Mouse (Mus musculus): Measurements from ENCODE around the gene Ccdc185. TPM values are rescaled to one million over a fixed set of nuclear protein-coding genes. Genes with fewer than 3 reads are reported as not detected.

The Ccdc185 gene
- polyA plus RNA-seq, 1 experiment, result 0.09 TPM

GRCm38 (mm10) chr1:182764541-182765281 lies 15.7 kb upstream of the Ccdc185 start:
- Histone ChIP-seq H3K36me3 (ENCODE audit: control insufficient read depth, insufficient read depth, low read length) (no peaks in the 10 kb centered on the region), H3K27me3 (replicated peaks; ENCODE audit: control insufficient read depth, insufficient read depth, low read length) (no peaks in the 10 kb centered on the region), H3K4me3 (ENCODE audit: insufficient read depth, low read depth, low read length) (peak overlapping the region; percentile 88), H3K4me1 (ENCODE audit: control insufficient read depth, insufficient read depth, low read length) (no peaks in the 10 kb centered on the region; the same call in 1 of the 2 replicates), H3K27ac (ENCODE audit: insufficient read depth, low read depth, low read length) (no peak overlapping the region)
- DNase-seq, result no peak
- WGBS, result 19% methylated on average over 27 of the region's 27 CpGs
- no peak for TF ChIP-seq POLR2A (IDR thresholded peaks at IDR 0.05; ENCODE audit: low read depth, low read length)

GRCm38 (mm10) chr1:182763716-182764461 lies 14.9 kb upstream of the Ccdc185 start, which contains the start of gene Susd4:
Gene Susd4 (plus strand): TSS chr1:182763860.
- 2% methylated on average over 93 of the region's 95 CpGs for WGBS
- Histone ChIP-seq H3K4me3 (ENCODE audit: insufficient read depth, low read depth, low read length) (peak within 1 kb of the TSS; percentile 88), H3K4me1 (ENCODE audit: control insufficient read depth, insufficient read depth, low read length) (no peaks in the 10 kb centered on the region; the same call in 1 of the 2 replicates), H3K27me3 (replicated peaks; ENCODE audit: control insufficient read depth, insufficient read depth, low read length) (no peaks in the 10 kb centered on the region), H3K27ac (ENCODE audit: insufficient read depth, low read depth, low read length) (no peak within 1 kb of the TSS), H3K36me3 (ENCODE audit: control insufficient read depth, insufficient read depth, low read length) (no peaks in the 10 kb centered on the region)
- DNase-seq, result peak; percentile 31
- TF ChIP-seq CTCF (conservative IDR thresholded peaks at IDR 0.05; ENCODE audit: insufficient read depth, insufficient read length, low read depth, low read length) (no peak), POLR2A (IDR thresholded peaks at IDR 0.05; ENCODE audit: low read depth, low read length) (no peak)

GRCm38 (mm10) chr1:182763191-182763715 lies 14.3 kb upstream of the Ccdc185 start:
- Histone ChIP-seq H3K36me3 (ENCODE audit: control insufficient read depth, insufficient read depth, low read length) (no peaks in the 10 kb centered on the region), H3K27ac (ENCODE audit: insufficient read depth, low read depth, low read length) (no peak overlapping the region), H3K4me3 (ENCODE audit: insufficient read depth, low read depth, low read length) (peak overlapping the region; percentile 88), H3K27me3 (replicated peaks; ENCODE audit: control insufficient read depth, insufficient read depth, low read length) (no peaks in the 10 kb centered on the region), H3K4me1 (ENCODE audit: control insufficient read depth, insufficient read depth, low read length) (no peaks in the 10 kb centered on the region; the same call in 1 of the 2 replicates)
- no peak for DNase-seq
- WGBS, result 25% methylated on average over 17 of the region's 17 CpGs
- TF ChIP-seq CTCF (conservative IDR thresholded peaks at IDR 0.05; ENCODE audit: insufficient read depth, insufficient read length, low read depth, low read length), result no peak
- TF ChIP-seq POLR2A (IDR thresholded peaks at IDR 0.05; ENCODE audit: low read depth, low read length), result no peak

- DNase-seq, result no peak
- no peaks in the 10 kb centered on the region; the same call in 1 of the 2 replicates for H3K4me1 ChIP-seq (ENCODE audit: control insufficient read depth, insufficient read depth, low read length)
- WGBS, result 94% methylated on average over 1 of the region's 1 CpGs
- no peaks in the 10 kb centered on the region; the same call in 1 of the 2 replicates for H3K27me3 ChIP-seq (replicated peaks; ENCODE audit: control insufficient read depth, insufficient read depth, low read length)
- H3K4me3 ChIP-seq (ENCODE audit: insufficient read depth, low read depth, low read length), result no peak overlapping the region
- TF ChIP-seq CTCF (conservative IDR thresholded peaks at IDR 0.05; ENCODE audit: insufficient read depth, insufficient read length, low read depth, low read length) (no peak), POLR2A (IDR thresholded peaks at IDR 0.05; ENCODE audit: low read depth, low read length) (no peak)
- H3K36me3 ChIP-seq (ENCODE audit: control insufficient read depth, insufficient read depth, low read length), result no peaks in the 10 kb centered on the region
- no peak overlapping the region for H3K27ac ChIP-seq (ENCODE audit: insufficient read depth, low read depth, low read length)
Observed at GRCm38 (mm10) chr1:182758783-182759182, 9.8 kb upstream of the Ccdc185 start.

GRCm38 (mm10) chr1:182754865-182755264 lies 5.9 kb upstream of the Ccdc185 start:
- 88% methylated on average over 5 of the region's 5 CpGs for WGBS
- TF ChIP-seq POLR2A (IDR thresholded peaks at IDR 0.05; ENCODE audit: low read depth, low read length) (no peak), CTCF (conservative IDR thresholded peaks at IDR 0.05; ENCODE audit: insufficient read depth, insufficient read length, low read depth, low read length) (no peak)
- no peaks in the 10 kb centered on the region for H3K36me3 ChIP-seq (ENCODE audit: control insufficient read depth, insufficient read depth, low read length)

GRCm38 (mm10) chr1:182753694-182754093 lies 4.7 kb upstream of the Ccdc185 start:
- H3K36me3 ChIP-seq (ENCODE audit: control insufficient read depth, insufficient read depth, low read length), result no peaks in the 10 kb centered on the region
- H3K4me1 ChIP-seq (ENCODE audit: control insufficient read depth, insufficient read depth, low read length), result no peaks in the 10 kb centered on the region
- H3K4me3 ChIP-seq (ENCODE audit: insufficient read depth, low read depth, low read length), result no peak overlapping the region
- WGBS, result 84% methylated on average over 8 of the region's 8 CpGs
- no peaks in the 10 kb centered on the region; the same call in 1 of the 2 replicates for H3K27me3 ChIP-seq (replicated peaks; ENCODE audit: control insufficient read depth, insufficient read depth, low read length)
- DNase-seq, result no peak
- no peak overlapping the region for H3K27ac ChIP-seq (ENCODE audit: insufficient read depth, low read depth, low read length)
- TF ChIP-seq CTCF (conservative IDR thresholded peaks at IDR 0.05; ENCODE audit: insufficient read depth, insufficient read length, low read depth, low read length) (no peak), POLR2A (IDR thresholded peaks at IDR 0.05; ENCODE audit: low read depth, low read length) (no peak)

More at GRCm38 (mm10) chr1:182754865-182755264, 5.9 kb upstream of the Ccdc185 start:
- Histone ChIP-seq H3K4me3 (ENCODE audit: insufficient read depth, low read depth, low read length) (no peak overlapping the region), H3K27ac (ENCODE audit: insufficient read depth, low read depth, low read length) (no peak overlapping the region), H3K27me3 (replicated peaks; ENCODE audit: control insufficient read depth, insufficient read depth, low read length) (no peaks in the 10 kb centered on the region; the same call in 1 of the 2 replicates), H3K4me1 (ENCODE audit: control insufficient read depth, insufficient read depth, low read length) (no peaks in the 10 kb centered on the region)
- DNase-seq, result no peak

GRCm38 (mm10) chr1:182751301-182751700 lies 2.3 kb upstream of the Ccdc185 start:
- no peak for DNase-seq
- TF ChIP-seq CTCF (conservative IDR thresholded peaks at IDR 0.05; ENCODE audit: insufficient read depth, insufficient read length, low read depth, low read length) (no peak), POLR2A (IDR thresholded peaks at IDR 0.05; ENCODE audit: low read depth, low read length) (no peak)
- Histone ChIP-seq H3K4me1 (ENCODE audit: control insufficient read depth, insufficient read depth, low read length) (no peaks in the 10 kb centered on the region), H3K36me3 (ENCODE audit: control insufficient read depth, insufficient read depth, low read length) (no peaks in the 10 kb centered on the region), H3K27ac (ENCODE audit: insufficient read depth, low read depth, low read length) (no peak overlapping the region), H3K4me3 (ENCODE audit: insufficient read depth, low read depth, low read length) (no peak overlapping the region), H3K27me3 (replicated peaks; ENCODE audit: control insufficient read depth, insufficient read depth, low read length) (no peaks in the 10 kb centered on the region)
- 91% methylated on average over 8 of the region's 8 CpGs for WGBS

Measured in kidney, adult 2 months (tissue).